ENCODE assay signal across 21 mouse cellular contexts in genomic region chr15:24486235-24486634, GRCm38 (mm10).
DNase-seq lines count a peak whose midpoint lies in the region; ATAC-seq and TF ChIP-seq lines count a peak whose summit lies in the region.
"Had no signal": no experiment of that assay in that cellular context is flagged by ENCODE, and none has a peak within 500 bp of the region (broad histone marks: within the 10 kb centered on the region; RNA-seq: fewer than 3 reads in every experiment).

No protein-coding gene starts in this region.

- H3K9me3 ChIP-seq in MEL (replicated peaks; ENCODE audit: insufficient read depth, low read length) = no peaks in the 10 kb centered on the region
- H3K9me3 ChIP-seq: G1E had no signal

- no peak overlapping the region for H3K4me3 ChIP-seq in MEL (ENCODE audit: control insufficient read depth in 1 of 2, insufficient read depth in 1 of 2, low read depth in 2 of 2, low read length in 2 of 2)

- H3K79me2 ChIP-seq in MEL (ENCODE audit: control insufficient read depth, insufficient read depth, low read length, poor library complexity) = no peaks in the 10 kb centered on the region

- TF ChIP-seq CTCF in MEL (IDR thresholded peaks at IDR 0.05 in 2 of 3, conservative IDR thresholded peaks at IDR 0.05 in 1 of 3; ENCODE audit: control insufficient read depth in 1 of 3, insufficient read depth in 1 of 3, low read depth in 2 of 3, low read length in 3 of 3, poor library complexity in 1 of 3, severe bottlenecking in 1 of 3) = no peak

- TF ChIP-seq POLR2A in MEL (IDR thresholded peaks at IDR 0.05; ENCODE audit: control insufficient read depth in 1 of 2, insufficient read depth in 1 of 2, low read depth in 1 of 2, low read length in 2 of 2, poor library complexity in 1 of 2) = no peak

- H3K27me3 ChIP-seq in MEL (ENCODE audit: control insufficient read depth in 1 of 2, insufficient read depth in 2 of 2, low read length in 2 of 2) = no peaks in the 10 kb centered on the region
- H3K27me3 ChIP-seq: CH12.LX, Patski had no signal

- no peaks in the 10 kb centered on the region for H3K36me3 ChIP-seq in MEL (ENCODE audit: control insufficient read depth in 1 of 2, insufficient read depth in 2 of 2, low read length in 2 of 2)
- H3K36me3 ChIP-seq: G1E had no signal

- no peak overlapping the region for H3K27ac ChIP-seq in MEL (ENCODE audit: control insufficient read depth, low read depth, low read length)

- no peak for ATAC-seq in monocyte, adult 5-6 weeks (replicated peaks; ENCODE audit: insufficient number of reproducible peaks, low FRiP score, low TSS enrichment, poor library complexity, severe bottlenecking)
- ATAC-seq: activated CD4-positive, CD25-positive, alpha-beta regulatory T cell, adult 4 months; CD4-positive, CD25-positive, alpha-beta regulatory T cell, adult 4 months; Patski had no signal

- peaks cover 0 to 6% of the 10 kb centered on the region in 2 experiments; a peak in 2 of 4 replicates for H3K4me1 ChIP-seq in MEL (ENCODE audit: control insufficient read depth in 1 of 2, insufficient read depth in 2 of 2, low read length in 2 of 2)

- no peak for TF ChIP-seq RAD21 in MEL (IDR thresholded peaks at IDR 0.05; ENCODE audit: low read depth, low read length)

- TF ChIP-seq EP300 in MEL (IDR thresholded peaks at IDR 0.05; ENCODE audit: low read depth in 1 of 2, low read length in 2 of 2) = peak in 1 of 2 experiments; percentile 52; a peak in 1 of 4 replicates

- H3K9ac ChIP-seq in MEL (ENCODE audit: control insufficient read depth, low read depth, low read length, poor library complexity, severe bottlenecking) = no peak overlapping the region

- DNase-seq in MEL (ENCODE audit: low read depth, low spot score) = peak; percentile 7
- peak; percentile 2 for DNase-seq in MEL-GATA-1-ER (ENCODE audit: extremely low read depth, low read depth)
- DNase-seq in adrenal gland, postnatal 10 days = no peak
- DNase-seq: adrenal gland, adult 2 months; adrenal gland, adult 8-10 months; adrenal gland, postnatal 14 days; adrenal gland, postnatal 25 days; adrenal gland, postnatal 36 days; B cell, adult 2 months; cerebellum, adult 11 months; cerebellum, adult 11-12 months; cerebellum, adult 18-20 months; cerebellum, adult 2 months; cerebellum, adult 8-10 months; cerebellum, adult 9-10 months had no signal

TF ChIP-seq in MEL, 35 proteins besides CTCF, POLR2A, EP300 and RAD21:
- TF ChIP-seq ZC3H11A (IDR thresholded peaks at IDR 0.05; ENCODE audit: low read depth, low read length) (no peak), ETS1 (IDR thresholded peaks at IDR 0.05; ENCODE audit: low read depth, low read length) (0 out of 2 replicates have a peak, but pooled peaks have one; percentile 22), TCF12 (IDR thresholded peaks at IDR 0.05; ENCODE audit: low read depth, low read length) (peak; percentile 71; the same call in 1 of the 2 replicates), RCOR1 (IDR thresholded peaks at IDR 0.05; ENCODE audit: low read depth, low read length) (peak; percentile 42; the same call in 1 of the 2 replicates), CHD2 (IDR thresholded peaks at IDR 0.05; ENCODE audit: low read length) (no peak)
TF ChIP-seq in MEL: peak in this region for 3.
